Mouse (Mus musculus) left cerebral cortex, postnatal 14 days (tissue): ENCODE data around the gene Rhox12. TPM values are rescaled to one million over a fixed set of nuclear protein-coding genes. Genes with fewer than 3 reads are reported as not detected.

ENCODE experiments used
- DNase-seq, 2 experiments: peaks; one replicate each; pipeline ENCODE4 v3.0.0; 2021 to 2022; ENCODE audit warnings: low spot score in 2 of 2, mixed read lengths in 1 of 2
- intact Hi-C: fragments of 180-260 bp; cut with DNase I; formaldehyde crosslinking; loops from one replicate; pipeline ENCODE4 v1.15.1; 2025
- long read RNA-seq, 2 experiments: library from polyadenylated mRNA; stranded (forward); transcript quantifications; one replicate each; pipeline ENCODE4 v2.0.0; 2021
- total RNA-seq, 2 experiments: library from RNA; stranded (reverse); gene quantifications; 2 replicates each; pipeline ENCODE4 v1.2.3; 2021

Rhox12 gene
- total RNA-seq: not detected
- long read RNA-seq, experiment 1: 0 reads
- long read RNA-seq, experiment 2: 0 reads

DNA sequence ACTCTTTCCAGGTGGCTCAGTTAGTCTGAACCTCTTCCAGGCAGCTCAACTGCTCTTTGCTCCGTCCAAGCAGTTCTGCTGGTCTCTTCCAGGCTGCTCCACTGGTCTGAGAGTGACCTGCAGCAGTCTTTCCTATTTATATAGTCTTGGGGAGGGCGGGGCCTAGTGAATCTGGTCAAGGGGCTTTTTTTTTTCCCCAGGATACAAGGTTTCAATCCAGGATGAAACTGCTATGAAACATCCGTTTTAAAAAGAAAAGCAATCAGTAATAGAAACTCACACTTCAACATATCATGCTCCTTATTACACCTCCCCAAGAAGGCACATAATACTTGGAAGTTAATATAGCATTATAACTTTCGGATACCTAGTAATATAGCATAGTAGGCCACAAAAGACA is at the start of gene Rhox12:
TSS of gene Rhox12 (minus strand) at position 101 of the 400 bp plus-strand sequence.
- intact Hi-C loops: no loop called here

DNA sequence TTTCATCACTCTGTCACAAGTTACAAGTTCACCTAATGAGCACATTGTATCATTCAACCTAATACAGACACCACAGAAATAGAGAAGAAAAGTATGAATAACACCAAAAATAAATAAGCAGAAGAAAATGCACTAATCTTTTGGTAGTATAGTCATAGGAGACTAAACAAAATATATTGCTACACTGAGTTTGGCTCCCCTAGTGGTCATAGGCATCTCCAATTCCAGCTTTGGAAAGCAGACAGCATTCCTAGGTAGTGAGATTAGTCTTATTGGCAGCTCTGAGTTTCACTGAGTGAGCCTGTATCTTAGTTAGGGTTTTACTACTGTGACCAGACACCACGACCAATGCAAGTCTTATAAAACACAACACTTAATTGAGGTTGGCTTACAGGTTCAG is 48.4 kb upstream of the Rhox12 start:
- DNase-seq: no peak
- intact Hi-C loops: no loop called here

More for the DNA sequence above, at the start of gene Rhox12:
- DNase-seq: no peak

- intact Hi-C loops: no loop called here
- no peak for DNase-seq
Measured at GRCm38 (mm10) chrX:38121478-38121877, 10.8 kb upstream of the Rhox12 start.

- no peak for DNase-seq
- intact Hi-C loops: no loop called here
Measured at GRCm38 (mm10) chrX:38120982-38121381, 10.3 kb upstream of the Rhox12 start, which contains the start of gene Rhox13. Rhox13 (plus strand) TSS chrX:38121219.

- intact Hi-C loops: loop anchor here (10.0 kb wide), 1 partner anchor 350 kb away; no protein-coding TSS in a partner anchor
- DNase-seq: no peak
Measured at GRCm38 (mm10) chrX:38085041-38085440, 25.7 kb downstream of the Rhox12 start, which contains the start of gene Rhox11. Rhox11 (minus strand) TSS chrX:38085141.

DNA sequence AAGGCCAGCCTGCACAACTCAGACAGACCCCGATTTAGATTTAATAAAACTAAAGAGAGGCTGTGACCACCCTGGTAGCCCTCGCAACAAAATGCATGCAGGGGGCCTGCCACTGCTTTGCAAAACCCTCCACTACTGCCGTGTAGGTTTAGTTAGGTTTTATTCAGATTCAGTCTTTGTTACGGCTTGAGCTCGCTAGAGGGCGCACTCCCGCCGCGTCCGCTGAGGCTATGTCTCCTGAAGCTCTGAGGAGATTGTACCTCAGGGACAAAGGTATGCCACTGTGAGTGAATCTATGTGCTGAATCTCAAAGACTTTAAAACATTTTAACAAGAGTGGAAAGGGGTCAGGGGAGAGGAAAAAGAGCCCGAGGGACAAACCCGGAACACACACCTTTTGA is 26.5 kb downstream of the Rhox12 start:
- intact Hi-C loops: loop anchor here (5.0 to 10.0 kb wide), 2 partner anchors 93 to 351 kb away; no protein-coding TSS in a partner anchor

GRCm38 (mm10) chrX:38066175-38066574 is 44.5 kb downstream of the Rhox12 start, which contains the start of gene Rhox10:
Rhox10 (plus strand) TSS chrX:38066475.
- DNase-seq: no peak
- intact Hi-C loops: no loop called here

More for the DNA sequence above, 26.5 kb downstream of the Rhox12 start:
- peak; percentile 31 to 64 for DNase-seq

DNA sequence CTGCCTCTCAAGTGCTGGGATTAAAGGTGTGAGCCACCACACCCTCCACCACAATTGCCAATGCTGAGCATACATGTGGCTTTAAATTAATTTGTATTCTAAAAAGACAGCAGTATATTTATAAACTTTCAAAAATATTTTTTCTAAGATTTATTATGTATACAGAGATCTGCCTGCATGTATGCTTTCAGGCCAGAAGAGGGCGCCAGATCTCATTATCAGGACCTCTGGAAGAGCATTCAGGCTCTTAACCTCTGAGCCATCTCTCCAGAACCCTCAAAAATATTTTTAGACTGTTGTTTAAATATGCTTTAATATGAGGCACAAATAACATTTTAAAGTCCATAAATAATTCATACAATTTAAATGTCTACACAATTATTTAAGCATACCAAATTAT is 49.2 kb downstream of the Rhox12 start:
- intact Hi-C loops: no loop called here
- no peak for DNase-seq

Other genes starting within 250 kb of the Rhox12 start
- gene Rhox8, start 232.0 kb downstream of the Rhox12 start, total RNA-seq: not detected
- not detected for gene Rhox7b, start 213.7 kb downstream of the Rhox12 start, total RNA-seq
- gene Rhox9, start 209.1 kb downstream of the Rhox12 start, total RNA-seq: not detected
- not detected for gene Btg1-ps1, start 92.1 kb downstream of the Rhox12 start, total RNA-seq
- gene Btg1-ps2, start 67.8 kb downstream of the Rhox12 start, total RNA-seq: not detected
- not detected for gene Rhox10, start 44.4 kb downstream of the Rhox12 start, total RNA-seq
- gene Rhox11, start 25.8 kb downstream of the Rhox12 start, total RNA-seq: not detected
- not detected for gene Rhox13, start 10.3 kb upstream of the Rhox12 start, total RNA-seq
- 10 to 100 TPM; 23.3 to 24.2 TPM for gene Zbtb33, start 78.9 kb upstream of the Rhox12 start, total RNA-seq
- gene Tmem255a, start 141.5 kb upstream of the Rhox12 start, total RNA-seq: 10 to 100 TPM; 10.5 to 20.8 TPM
- gene Atp1b4, start 205.3 kb upstream of the Rhox12 start, total RNA-seq: not detected